ENCODE assay signal across 1 mouse cellular context in genomic region chr5:122501101-122502076, GRCm38 (mm10).
TF ChIP-seq lines count a peak whose summit lies in the region.

No protein-coding gene starts in this region.

TF ChIP-seq in CH12.LX, 34 proteins besides CTCF, POLR2A, EP300 and RAD21 (continued from another document):
- TF ChIP-seq SIN3A (IDR thresholded peaks at IDR 0.05; ENCODE audit: low read length) (peak; percentile 46; the same call in 1 of the 2 replicates), HCFC1 (IDR thresholded peaks at IDR 0.05; ENCODE audit: low read depth, low read length) (no peak), NELFE (IDR thresholded peaks at IDR 0.05; ENCODE audit: low read depth, low read length) (no peak), MEF2A (IDR thresholded peaks at IDR 0.05; ENCODE audit: borderline replicate concordance, low read depth, low read length) (no peak), POLR2AphosphoS2 (IDR thresholded peaks at IDR 0.05; ENCODE audit: low read depth, low read length) (no peak; the same call in 1 of the 2 replicates)
